Mouse (Mus musculus): ENCODE measurements at regions not wholly inside any gene's neighbourhood (a gene's known extent, or its start where the extent isn't known, plus 50 kb on each side); places are given as distances from the start of the nearest gene placed in this dataset.
"Not testable (repeated sequence)": the region's sequence is repeated elsewhere in the genome, so short reads cannot be mapped to it uniquely, and the experiment has no call there.

DNA sequence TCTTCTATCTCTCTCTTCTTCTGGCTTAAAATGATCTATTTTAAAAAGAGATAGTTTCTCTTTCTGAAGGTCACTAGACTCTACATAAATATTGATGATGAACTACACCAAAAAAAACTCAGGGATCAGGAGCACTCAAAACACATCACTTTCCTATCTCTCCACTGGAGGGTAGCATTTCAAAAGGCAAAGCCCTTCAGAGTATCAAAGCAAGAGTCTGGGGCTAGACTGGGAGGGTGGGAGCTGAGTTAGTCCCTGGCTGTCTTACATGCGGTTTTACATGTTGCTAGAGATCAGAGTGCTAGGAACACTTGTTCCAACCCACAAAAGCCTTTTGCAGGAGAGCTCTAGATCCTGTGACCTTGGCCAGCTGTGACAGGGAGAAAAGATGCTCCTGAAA, 423.2 kb downstream of the Dad1 start:
- no peak for DNase-seq
- intact Hi-C loops (cut with DNase I) = no loop called here

DNA sequence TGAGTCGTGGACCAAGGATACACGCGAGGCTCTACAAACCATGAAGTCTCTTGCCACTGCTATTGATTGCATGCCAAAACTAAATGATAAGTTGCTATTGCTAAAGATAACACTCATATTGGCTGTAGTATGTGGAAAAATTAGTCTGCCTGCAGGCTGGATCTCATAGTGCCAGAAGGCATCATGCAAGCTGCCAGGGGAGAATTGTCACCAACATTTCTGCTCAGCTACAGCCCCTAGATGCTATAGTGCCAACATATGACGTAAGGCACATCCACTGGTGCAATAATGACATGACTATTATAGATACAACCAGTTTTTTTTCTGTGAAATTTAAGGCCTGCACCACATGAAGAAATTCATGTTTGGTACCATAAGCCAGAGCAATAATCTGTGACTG, 427.1 kb downstream of the Dad1 start:
- no peak for DNase-seq
- intact Hi-C loops (cut with DNase I) = no loop called here

DNA sequence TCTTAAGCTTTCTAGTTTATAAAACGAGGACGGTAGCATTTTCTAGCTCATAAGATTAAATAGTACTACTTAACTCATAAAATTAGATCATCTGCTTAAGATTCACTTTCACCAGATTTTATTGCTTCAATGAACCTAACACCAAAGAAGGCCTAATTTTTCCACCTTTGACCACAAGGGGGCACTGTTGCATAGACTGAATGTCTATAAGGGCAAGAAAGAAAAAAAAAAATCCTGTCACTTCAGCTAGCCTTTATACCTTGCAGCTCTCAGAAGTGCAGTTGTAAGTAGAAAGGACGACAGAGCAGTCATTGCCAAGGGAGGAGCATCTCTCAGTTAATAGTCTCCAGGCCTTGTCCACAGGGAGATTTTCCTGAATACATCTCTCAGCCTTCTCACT, 447.7 kb downstream of the Dad1 start:
- peak; percentile 50 to 82 for DNase-seq
- intact Hi-C loops (cut with DNase I) = no loop called here

DNA sequence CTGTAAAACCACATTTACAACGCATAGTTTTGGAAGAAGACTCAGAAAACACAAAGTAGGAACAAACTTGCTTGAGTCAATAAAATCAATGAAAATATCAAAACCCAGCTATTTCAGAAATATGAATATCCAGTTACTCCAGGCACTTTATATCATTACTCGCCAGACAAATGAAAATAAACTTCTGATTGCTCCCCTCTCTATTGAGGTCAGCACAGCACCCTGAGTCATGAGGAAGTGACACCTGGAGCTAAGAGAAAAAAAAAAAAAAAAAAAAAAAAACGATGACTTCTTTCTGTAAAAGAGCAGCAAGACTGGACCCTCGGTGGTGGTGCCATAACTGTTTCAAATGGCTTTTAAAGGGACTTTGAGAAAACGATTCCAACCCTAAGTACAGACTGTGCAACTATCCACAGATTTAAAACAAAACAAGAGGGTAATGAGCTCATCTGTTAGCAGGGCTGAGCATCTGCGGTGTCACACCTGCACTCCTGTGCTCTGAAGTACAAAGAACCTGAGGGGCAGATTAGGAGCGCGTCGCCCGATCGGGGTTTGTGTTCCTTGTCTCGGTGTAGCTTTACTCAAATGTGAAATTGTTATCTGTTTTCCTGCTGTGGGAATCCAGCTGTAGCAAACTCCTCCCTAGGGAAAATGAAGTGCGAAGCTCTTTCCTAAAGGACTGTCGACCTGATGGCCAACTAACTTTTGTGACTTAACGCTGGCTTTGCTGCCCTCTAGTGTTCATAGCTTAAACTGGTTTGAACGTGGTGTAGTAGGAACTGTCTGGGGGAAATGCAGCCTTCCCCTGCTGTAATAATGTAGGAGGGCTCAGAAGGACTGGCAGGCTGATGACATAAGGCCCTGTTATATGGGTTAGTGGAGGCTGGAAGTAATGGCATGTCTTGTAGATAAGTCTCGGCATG, 449.9 kb downstream of the Dad1 start:
- DNase-seq = peak; percentile 47 to 69
- intact Hi-C loops (cut with DNase I) = loop anchor here (2.0 kb wide), 1 partner anchor 27 kb away; no protein-coding TSS in a partner anchor

DNA sequence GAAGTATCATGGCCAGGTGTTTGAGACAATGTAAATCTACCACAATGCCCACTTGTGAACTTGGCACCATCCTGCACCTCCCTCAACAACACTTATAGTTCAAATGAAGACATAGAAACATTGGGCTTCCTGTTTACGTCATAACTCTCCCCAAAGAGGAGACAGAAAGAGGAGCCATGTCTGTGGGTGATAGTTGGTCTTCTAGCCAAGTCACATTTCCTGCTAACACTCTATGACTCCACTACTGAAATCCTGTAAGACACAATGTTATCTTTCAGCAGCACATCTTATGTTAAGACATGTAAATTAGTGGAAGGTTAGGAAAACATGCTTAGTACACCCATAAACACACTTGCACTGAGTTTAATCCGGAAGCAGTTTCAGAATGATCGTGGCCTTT, 451.4 kb downstream of the Dad1 start:
- intact Hi-C loops (cut with DNase I) = no loop called here

DNA sequence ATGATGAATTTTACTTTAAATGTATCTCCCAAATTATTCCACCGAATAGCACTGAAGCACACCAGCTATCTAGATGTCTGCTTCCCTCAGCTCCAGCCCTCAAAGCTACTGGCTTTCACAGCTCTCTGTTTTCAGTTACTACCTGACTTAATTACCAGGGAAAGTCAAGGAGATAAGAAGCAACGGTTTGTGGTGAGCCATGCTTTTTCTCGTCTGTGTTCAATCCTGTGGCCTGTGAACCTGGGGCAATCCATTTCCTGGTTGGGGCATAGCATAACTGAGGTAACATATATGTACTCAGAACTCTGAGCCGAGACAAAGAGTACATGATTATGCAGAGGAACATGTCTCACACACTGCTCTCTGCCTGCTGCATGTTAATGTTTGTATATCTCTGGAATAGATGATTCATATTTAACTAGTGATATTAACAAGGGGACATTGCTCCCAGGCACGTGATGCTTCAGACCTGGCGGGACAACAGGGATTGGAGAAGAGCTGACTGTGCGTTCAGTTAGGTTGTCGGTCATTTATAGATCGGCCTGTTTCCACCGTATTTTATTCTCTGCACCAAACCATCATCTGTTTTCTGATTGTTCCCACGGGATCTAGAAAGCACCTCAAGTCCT, 453.3 kb downstream of the Dad1 start:
- intact Hi-C loops (cut with DNase I) = no loop called here
- DNase-seq = no peak

More for the DNA sequence above, 451.4 kb downstream of the Dad1 start:
- no peak for DNase-seq

DNA sequence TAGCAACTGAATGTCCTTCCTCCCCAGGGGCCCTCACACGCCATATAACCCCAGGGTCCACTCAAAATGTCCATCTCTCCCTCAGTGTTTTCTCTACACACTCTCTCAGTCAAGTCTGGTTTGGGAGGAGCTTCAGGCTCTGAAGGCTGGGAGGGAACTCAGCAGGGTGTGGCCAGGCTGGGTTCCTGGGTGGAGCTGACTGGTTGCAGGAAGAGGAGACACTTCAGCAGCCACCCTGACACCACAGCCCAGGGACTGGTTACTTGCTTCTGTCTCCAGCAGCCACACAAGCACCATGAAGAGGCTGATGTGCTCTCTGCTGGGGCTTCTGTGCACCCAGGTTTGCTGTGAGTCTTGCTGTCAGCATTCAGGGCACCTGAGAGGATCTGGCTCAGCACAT, 458.7 kb downstream of the Dad1 start:
- intact Hi-C loops (cut with DNase I); DNase-seq: not testable (repeated sequence)

DNA sequence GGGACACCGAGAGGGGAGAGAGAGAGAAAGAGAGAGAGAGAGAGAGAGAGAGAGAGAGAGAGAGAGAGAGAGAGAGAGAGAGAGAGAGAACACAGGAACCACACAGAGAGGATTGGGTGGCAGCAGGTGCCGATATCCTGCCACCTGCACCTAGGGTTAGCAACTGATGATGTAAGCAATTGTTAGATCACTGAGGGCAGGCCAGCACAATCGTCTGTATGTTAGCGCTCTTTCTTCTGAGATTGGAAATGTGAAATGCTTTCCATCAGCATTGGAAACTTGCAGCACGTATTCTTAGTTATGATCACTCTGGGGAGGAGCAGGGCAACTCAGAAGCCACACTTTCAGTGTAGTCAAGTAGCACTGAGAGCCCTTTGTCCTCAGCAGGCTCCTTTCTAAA, 459.4 kb downstream of the Dad1 start:
- no peak for DNase-seq
- intact Hi-C loops (cut with DNase I) = no loop called here

DNA sequence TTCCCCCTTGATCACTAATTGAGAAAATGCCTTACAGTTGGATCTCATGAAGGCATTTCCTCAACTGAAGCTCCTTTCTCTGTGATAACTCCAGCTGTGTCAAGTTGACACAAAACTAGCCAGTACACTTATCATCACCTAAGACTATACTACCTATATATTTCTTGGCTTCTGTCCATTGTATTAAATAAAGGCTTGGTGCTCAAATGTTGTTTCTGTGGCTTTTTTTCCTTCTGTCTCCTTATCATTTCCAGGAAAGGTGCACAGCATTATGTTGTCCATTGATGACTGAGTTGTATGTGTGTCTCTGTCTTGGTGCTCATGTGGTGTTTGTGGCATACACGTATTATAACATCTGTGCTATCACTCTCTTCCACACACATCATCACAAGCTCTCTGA, 461.5 kb downstream of the Dad1 start:
- DNase-seq; intact Hi-C loops (cut with DNase I): not testable (repeated sequence)

DNA sequence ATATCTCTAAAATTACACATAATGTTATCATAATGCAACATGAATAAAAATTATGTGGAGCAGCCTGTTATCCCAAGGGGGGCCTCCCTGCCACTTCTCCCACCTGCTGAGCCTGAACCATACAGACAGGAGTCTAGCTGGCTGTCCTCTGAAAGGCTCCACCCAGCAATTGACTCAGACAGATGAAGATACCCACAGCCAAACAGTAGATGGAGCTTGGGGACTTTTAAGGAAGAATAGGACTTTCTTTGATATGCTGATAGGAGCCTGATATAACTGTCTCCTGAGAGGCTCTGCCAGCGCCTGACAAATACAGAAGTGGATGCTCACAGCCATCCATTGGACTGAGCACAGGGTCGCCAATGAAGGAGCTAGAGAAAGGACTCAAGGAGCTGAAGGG, 468.4 kb downstream of the Dad1 start:
- intact Hi-C loops (cut with DNase I); DNase-seq: not testable (repeated sequence)

DNA sequence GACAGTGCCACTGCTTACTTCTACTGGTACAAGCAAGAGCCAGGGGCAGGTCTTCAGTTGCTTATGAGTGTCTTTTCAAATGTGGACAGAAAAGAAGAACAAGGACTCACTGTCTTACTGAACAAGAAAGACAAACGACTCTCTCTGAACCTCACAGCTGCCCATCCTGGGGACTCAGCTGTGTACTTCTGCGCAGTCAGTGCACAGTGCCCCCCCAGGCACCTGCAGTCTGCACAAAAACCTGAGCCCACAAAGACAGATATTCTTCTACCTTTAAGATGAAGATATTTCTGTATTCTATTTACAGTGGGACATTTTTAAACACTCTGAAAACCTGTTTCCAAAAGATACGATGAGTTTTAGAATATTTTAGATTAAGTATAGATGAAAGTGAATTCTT, 476.5 kb downstream of the Dad1 start:
- intact Hi-C loops (cut with DNase I) = loop anchor here (2.0 kb wide), 1 partner anchor 27 kb away; no protein-coding TSS in a partner anchor
- no peak for DNase-seq

DNA sequence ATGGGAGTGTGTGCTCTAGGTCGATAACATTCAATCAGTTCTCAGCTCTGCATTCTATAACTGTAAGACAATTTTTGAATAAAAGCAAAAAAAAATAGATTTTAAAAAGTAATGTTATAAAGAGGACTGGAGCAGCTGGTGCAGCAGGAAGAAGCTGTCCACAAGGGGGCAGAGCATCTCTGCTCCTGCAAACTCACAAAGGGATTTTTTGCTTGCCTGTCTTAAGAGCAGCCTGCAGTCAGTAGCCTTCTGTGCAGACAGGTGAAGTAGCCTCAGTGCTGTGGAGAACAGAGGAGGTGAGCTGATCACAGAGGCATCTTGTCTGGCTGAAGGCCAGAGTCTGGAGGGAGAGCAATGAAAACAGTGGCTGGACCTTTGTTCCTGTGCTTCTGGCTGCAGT, 477.2 kb downstream of the Dad1 start:
- intact Hi-C loops (cut with DNase I) = loop anchor here (2.0 kb wide), 1 partner anchor 28 kb away; no protein-coding TSS in a partner anchor
- DNase-seq = peak; percentile 41 to 58

DNA sequence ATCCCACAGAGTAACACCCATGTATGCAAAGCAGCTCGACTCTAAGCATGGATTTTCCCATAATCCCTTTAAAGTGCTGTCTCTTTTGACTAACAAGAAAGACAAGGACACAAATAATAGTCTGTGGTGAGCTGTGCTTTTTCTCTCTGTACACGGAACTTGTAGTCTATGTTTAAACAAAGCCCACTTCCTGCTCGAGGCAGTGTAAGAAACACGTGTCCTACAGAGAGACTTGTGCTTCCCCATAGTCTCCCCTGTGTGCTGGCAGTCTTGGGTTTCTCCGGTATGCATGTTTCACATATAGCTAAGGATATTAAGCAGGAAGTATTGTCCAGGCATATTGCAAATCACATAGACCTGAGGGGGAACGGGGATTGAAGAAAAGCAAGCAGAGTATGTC, 487.4 kb downstream of the Dad1 start:
- intact Hi-C loops (cut with DNase I); DNase-seq: not testable (repeated sequence)

DNA sequence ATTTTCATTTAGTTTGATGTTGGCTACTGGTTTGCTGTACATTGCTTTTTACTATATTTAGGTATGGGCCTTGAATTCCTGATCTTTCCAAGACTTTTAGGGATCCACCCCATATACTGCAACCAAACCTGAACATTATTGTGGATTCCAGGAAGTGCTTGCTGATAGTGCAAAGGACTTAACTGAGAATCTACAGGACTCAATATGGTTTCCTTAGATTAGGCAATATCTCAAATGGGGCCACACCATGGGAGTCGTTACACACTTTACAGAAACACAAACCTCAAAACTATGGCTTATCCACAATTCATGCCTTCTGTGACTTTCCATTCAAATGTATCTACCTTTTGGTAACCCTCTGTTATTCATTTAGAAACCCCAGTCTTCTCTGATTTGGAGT, 488.0 kb downstream of the Dad1 start:
- intact Hi-C loops (cut with DNase I) = not testable (repeated sequence)

DNA sequence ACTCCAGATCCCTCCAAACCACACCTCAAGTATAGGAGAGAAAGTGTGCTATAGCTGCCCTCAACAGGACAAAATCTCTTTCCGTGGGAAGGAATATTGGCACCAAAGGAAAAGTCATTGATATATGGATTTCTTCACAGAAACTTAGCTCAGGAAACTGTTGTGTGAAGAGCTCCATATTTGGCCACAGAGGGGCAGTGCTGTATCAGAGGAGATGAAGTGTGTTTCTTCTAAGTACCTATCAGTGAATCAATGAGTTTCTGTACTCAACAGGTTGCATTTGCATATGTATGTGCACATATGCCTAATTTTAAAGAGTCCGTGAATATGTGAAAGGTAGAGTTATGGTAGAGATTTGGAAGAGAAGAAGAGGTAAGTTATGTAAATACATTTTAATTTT, 493.3 kb downstream of the Dad1 start:
- intact Hi-C loops (cut with DNase I); DNase-seq: not testable (repeated sequence)

More for the DNA sequence above, 488.0 kb downstream of the Dad1 start:
- DNase-seq = not testable (repeated sequence)

DNA sequence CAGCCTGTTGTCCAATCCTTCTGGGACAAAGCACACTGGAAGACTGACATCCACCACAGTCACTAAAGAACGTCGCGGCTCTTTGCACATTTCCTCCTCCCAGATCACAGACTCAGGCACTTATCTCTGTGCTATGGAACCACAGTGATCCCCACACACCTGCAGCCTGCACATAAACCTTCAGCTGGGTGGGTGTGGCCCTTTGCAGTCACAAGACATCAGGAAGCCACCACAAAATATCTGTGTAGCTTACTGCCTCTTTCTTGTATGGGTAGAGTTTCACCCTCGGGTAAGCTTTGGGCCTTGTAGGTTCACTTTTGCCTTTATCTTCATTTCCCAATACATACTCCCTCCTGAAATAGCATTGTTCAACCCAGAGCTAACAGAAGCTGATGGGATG, 496.1 kb downstream of the Dad1 start:
- DNase-seq; intact Hi-C loops (cut with DNase I): not testable (repeated sequence)

DNA sequence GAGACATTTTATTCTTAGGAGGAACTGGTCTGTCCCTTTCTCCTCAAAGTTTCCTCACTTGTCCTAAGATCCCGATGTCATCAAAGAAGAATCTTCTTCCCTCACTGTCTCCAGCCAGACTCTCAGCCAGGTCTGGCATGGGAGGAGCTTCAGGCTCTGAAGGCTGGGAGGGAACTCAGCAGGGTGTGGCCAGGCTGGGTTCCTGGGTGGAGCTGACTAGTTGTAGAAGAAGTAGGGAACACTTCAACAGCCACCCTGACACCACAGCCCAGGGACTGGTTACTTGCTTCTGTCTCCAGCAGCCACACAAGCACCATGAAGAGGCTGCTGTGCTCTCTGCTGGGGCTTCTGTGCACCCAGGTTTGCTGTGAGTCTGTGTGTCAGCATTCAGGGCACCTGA, 496.8 kb downstream of the Dad1 start:
- intact Hi-C loops (cut with DNase I); DNase-seq: not testable (repeated sequence)

DNA sequence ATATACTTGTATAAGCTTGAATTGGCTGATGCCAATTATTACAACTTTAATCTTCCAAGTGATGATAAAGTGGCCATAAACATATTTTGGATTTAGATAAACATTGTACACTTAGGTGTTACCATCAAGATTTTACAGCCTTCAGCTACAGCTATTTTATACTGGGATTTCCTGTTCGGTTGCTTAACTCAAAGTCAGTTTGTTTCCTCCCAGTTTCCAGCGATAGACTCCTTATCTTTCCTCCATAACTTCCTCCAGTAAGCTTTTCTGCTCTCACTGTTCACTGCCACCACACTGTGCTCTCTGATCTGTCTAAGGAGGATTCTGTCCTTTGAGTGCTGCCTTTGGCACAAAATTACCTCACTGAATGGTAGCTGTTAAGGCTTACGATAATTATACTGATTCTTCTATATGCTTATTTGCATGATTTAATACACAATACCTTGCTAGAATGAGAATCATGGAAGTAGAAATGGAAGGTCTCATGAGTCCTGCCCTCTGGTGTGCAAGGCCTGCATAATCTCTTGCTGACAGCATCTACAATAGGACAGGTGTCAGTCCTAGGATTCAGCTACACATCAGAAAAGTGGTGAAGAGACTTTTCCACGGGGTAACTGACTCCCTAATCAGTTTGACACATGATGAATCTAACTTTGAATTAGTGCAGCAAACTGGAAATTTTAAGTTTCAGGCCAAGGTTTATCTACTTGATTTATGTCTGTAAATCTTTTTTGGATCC, 503.0 kb downstream of the Dad1 start:
- intact Hi-C loops (cut with DNase I) = no loop called here
- no peak for DNase-seq

DNA sequence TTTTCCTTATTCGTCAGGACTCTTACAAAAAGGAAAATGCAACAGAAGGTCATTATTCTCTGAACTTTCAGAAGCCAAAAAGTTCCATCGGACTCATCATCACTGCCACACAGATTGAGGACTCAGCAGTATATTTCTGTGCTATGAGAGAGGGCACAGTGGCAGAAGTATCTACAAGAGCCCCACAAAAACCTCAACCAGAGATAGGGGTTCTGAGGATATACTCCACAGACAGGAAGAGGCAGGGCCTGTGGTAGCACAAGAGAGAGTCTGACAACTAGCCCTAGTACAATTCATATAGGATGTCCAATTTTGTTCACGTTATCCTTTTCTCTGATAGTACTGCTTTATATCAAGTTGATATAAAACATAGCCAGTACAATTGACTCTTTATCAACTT, 510.4 kb downstream of the Dad1 start:
- DNase-seq; intact Hi-C loops (cut with DNase I): not testable (repeated sequence)

DNA sequence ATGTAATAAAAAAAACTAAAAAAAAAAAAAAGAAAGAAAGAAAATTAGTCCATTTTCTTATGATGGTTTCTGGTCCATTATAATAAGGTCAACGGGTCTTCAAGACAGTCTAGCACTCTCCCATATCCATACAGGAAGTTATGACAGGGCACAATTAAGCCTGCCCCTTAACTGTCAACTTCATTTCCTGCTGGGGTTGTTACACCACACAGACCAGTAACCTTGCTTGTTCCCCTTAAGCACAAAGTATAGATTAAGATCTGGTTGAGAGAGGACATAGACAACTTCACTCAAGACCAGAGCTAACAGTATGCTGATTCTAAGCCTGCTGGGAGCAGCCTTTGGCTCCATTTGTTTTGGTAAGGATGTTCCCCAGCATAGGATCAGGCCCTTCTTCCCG, 511.0 kb downstream of the Dad1 start:
- DNase-seq; intact Hi-C loops (cut with DNase I): not testable (repeated sequence)

DNA sequence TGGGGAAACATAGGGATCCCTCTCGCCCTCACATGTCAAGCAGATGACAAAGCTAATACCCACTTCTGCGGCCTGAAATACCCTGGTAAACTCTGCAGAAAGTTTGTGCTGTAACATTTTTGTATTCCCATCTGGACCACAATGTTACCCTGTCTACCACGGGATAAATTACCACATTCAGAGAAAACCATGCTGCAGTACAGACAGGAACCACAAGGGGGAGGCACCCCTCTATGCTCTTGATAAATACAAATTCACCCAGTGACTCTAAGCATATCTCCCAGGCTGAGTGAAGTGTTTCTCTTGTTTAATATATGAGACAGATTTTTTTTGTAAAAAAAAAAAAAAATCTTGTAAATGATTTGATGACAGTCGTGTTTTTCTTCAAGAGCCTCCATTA, 512.7 kb downstream of the Dad1 start:
- intact Hi-C loops (cut with DNase I) = not testable (repeated sequence)
- DNase-seq = peak; percentile 17 to 58

Data from heart, postnatal 14 days (tissue).